Mouse (Mus musculus) hindbrain, embryonic 11.5 days (tissue): Measurements from ENCODE around the gene Zfp966. TPM values are rescaled to one million over a fixed set of nuclear protein-coding genes. Genes with fewer than 3 reads are reported as not detected.
"Not testable (repeated sequence)": the region's sequence is repeated elsewhere in the genome, so short reads cannot be mapped to it uniquely, and the experiment has no call there.

Source experiments
- ATAC-seq: fragments of 200-750 bp; cut with Nextera tagmentation; 2 replicates; pipeline ENCODE4 v1.8.0; 2017; ENCODE audit warnings: mild to moderate bottlenecking, moderate TSS enrichment, moderate library complexity; ENCODE audit not compliant: low FRiP score
- DNase-seq: peaks from one replicate; pipeline ENCODE4 v3.0.0-alpha.2; 2015; ENCODE audit warnings: low spot score
- H3K27ac ChIP-seq: fragments of 300-500 bp; sonication (generic); 2 replicates; pipeline ENCODE4 v1.5.1; 2014; ENCODE audit warnings: mild to moderate bottlenecking, low read depth, low read length
- H3K27me3 ChIP-seq: fragments of 300-500 bp; sonication (generic); 2 replicates; pipeline ENCODE4 v1.6.1; 2014; ENCODE audit warnings: mild to moderate bottlenecking, low read length, moderate library complexity, mixed read lengths; ENCODE audit not compliant: control insufficient read depth, insufficient read depth
- H3K36me3 ChIP-seq: fragments of 300-500 bp; sonication (generic); 2 replicates; pipeline ENCODE4 v1.6.1; 2014; ENCODE audit warnings: mild to moderate bottlenecking, low read length, moderate library complexity, mixed read lengths; ENCODE audit not compliant: control insufficient read depth, insufficient read depth
- H3K4me1 ChIP-seq: fragments of 300-500 bp; sonication (generic); replicated peaks from 2 replicates; pipeline ENCODE4 v1.6.1; 2014; ENCODE audit warnings: low read length, mixed read lengths; ENCODE audit not compliant: control insufficient read depth, insufficient read depth
- H3K4me2 ChIP-seq: fragments of 300-500 bp; sonication (generic); replicated peaks from 2 replicates; pipeline ENCODE4 v1.6.1; 2014; ENCODE audit warnings: mild to moderate bottlenecking, low read depth, low read length
- H3K4me3 ChIP-seq: fragments of 300-500 bp; sonication (generic); 2 replicates; pipeline ENCODE4 v1.5.1; 2014; ENCODE audit warnings: low read depth, low read length
- H3K9ac ChIP-seq: fragments of 300-500 bp; sonication (generic); 2 replicates; pipeline ENCODE4 v1.6.1; 2014; ENCODE audit warnings: low read depth, low read length
- H3K9me3 ChIP-seq: fragments of 300-500 bp; sonication (generic); 2 replicates; pipeline ENCODE4 v1.6.1; 2016; ENCODE audit warnings: low read length; ENCODE audit not compliant: control insufficient read depth
- WGBS: fragments of 180-500 bp; shearing (Covaris S2); extraction: QIAGEN DNeasy Blood & Tissue Kit; methylation state at CpG from one replicate; pipeline ENCODE4 v1.1.7; 2014; 5-methylcytosine and 5-hydroxymethylcytosine counted together
- polyA plus RNA-seq: library from polyadenylated mRNA; unstranded; fragments of >200 nt; fragmentation: Nextera tagmentation; extraction: Ambion mirVana; gene quantifications from 2 replicates; pipeline ENCODE4 v1.2.1, GENCODE M21; 2014

Gene Zfp966
- 5.1 and 5.6 TPM in 2 replicates for polyA plus RNA-seq

DNA sequence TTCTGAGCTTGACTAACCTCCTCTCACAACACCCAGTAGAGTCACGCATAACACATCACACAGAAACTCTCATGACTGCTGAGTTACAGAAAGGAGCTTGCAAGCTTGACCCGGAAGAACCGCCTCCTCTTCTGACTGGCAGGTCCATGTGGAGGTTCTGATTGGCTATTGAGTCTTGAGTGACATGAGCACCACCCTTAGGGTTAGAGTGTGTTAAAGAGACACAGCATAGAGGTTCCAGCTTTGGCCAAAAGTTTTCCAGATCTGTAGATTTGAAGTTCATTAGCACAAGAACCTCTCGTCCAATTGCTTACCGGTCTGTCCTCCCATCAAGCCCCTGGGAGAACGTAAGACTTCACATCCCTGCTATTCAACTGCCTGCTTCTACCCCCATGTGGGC, at the start of gene Zfp966:
TSS of gene Zfp966 (minus strand) at position 101 of the 400 bp plus-strand sequence.
- ATAC-seq, DNase-seq, H3K4me3 ChIP-seq, H3K4me2 ChIP-seq, H3K27me3 ChIP-seq, H3K27ac ChIP-seq, H3K9me3 ChIP-seq, H3K4me1 ChIP-seq, H3K36me3 ChIP-seq, H3K9ac ChIP-seq: not testable (repeated sequence)
- no CpG with 5 or more reads among the region's 6 CpGs for WGBS

GRCm38 (mm10) chr2:175965031-175965430, 34.1 kb upstream of the Zfp966 start, which contains the start of gene Gm2026:
Gm2026 (plus strand) TSS chr2:175965331.
- ATAC-seq, DNase-seq: not testable (repeated sequence)
- WGBS, result no CpG with 5 or more reads among the region's 4 CpGs

GRCm38 (mm10) chr2:175869024-175869423, 61.9 kb downstream of the Zfp966 start, which contains the start of gene Gm6710:
Gm6710 (plus strand) TSS chr2:175869219.
- not testable (repeated sequence) for H3K9me3 ChIP-seq, H3K9ac ChIP-seq, ATAC-seq, DNase-seq, H3K27me3 ChIP-seq, H3K4me3 ChIP-seq, H3K27ac ChIP-seq, H3K4me2 ChIP-seq, H3K36me3 ChIP-seq, H3K4me1 ChIP-seq
- no CpG with 5 or more reads among the region's 7 CpGs for WGBS

More at GRCm38 (mm10) chr2:175965031-175965430, 34.1 kb upstream of the Zfp966 start, which contains the start of gene Gm2026:
- not testable (repeated sequence) for H3K4me2 ChIP-seq, H3K9me3 ChIP-seq, H3K4me1 ChIP-seq, H3K9ac ChIP-seq, H3K27ac ChIP-seq, H3K27me3 ChIP-seq, H3K36me3 ChIP-seq, H3K4me3 ChIP-seq

Other genes with a start within 250 kb of the Zfp966 start
- gene Zfp969, start 227.5 kb downstream of the Zfp966 start, polyA plus RNA-seq, result 8.2 and 11.2 TPM in 2 replicates
- gene Gm2007, start 189.6 kb downstream of the Zfp966 start, polyA plus RNA-seq, result not detected in 2 replicates
- gene Gm14288, start 130.0 kb downstream of the Zfp966 start, polyA plus RNA-seq, result 1.5 and 2.1 TPM in 2 replicates
- 23.3 and 29.4 TPM in 2 replicates for gene Gm6710, start 61.9 kb downstream of the Zfp966 start, polyA plus RNA-seq
- 33.5 and 36.8 TPM in 2 replicates for gene Gm2026, start 34.2 kb upstream of the Zfp966 start, polyA plus RNA-seq
- gene Gm2004, start 218.7 kb upstream of the Zfp966 start, polyA plus RNA-seq, result 0.93 and 2.2 TPM in 2 replicates